Mouse (Mus musculus): ENCODE data around the gene Hamp.

The Hamp gene

DNA sequence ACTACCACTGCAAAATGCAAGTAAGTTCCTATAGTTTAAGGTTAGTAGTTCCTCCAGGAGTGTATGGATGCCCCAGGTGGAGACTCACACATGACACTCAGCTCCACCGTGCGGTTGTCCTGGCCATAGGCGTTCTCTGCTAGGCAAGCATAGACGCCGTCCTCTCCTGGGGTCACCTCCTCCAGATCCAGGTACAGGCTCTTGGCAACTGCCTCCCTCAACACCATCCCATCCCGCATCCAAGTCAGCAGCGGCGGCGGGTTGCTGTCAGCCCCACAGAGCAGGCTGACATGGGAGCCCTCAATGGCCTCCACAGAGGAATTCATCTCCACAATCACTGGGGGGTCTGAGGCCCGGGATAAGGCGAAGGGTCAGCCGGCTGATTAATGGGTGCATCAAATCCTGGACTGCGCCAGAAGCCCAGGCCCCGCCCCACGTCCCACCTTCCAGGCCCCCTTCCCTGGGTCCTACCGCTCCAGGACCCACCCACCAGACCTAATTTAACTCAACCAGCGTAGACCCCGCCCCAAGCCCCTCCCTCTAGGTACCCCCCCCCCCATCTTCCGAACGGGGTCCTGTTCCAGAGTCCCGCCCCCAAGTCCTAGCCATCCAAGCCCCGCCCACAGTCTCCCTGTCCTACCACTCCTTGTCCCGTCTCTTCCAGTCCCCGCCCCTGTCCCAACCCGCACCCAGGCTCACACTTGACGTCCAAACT, 35.4 kb downstream of the Hamp start:
- in situ Hi-C loops (cut with MseI, MboI) = no loop called here

DNA sequence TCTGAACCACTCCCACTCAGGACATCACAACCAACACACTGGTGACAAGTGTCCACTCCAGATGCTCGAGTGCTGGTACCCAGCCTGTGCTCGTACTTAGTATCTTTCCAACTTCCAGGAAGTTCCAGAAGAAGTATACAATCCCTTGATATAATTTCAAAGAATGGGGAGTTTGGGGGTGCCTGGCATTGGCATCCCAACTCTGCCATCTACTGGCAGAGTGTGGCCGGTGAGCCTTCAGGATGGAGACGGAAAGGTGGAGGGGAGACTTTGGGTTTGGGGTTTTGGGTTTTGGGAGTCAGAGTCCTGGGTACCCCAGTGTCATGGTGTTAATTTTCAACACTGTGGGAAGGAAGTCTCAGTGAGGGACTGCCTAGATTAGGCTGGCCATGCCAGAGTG, 39.8 kb downstream of the Hamp start:
- in situ Hi-C loops (cut with MseI, MboI) = no loop called here

DNA sequence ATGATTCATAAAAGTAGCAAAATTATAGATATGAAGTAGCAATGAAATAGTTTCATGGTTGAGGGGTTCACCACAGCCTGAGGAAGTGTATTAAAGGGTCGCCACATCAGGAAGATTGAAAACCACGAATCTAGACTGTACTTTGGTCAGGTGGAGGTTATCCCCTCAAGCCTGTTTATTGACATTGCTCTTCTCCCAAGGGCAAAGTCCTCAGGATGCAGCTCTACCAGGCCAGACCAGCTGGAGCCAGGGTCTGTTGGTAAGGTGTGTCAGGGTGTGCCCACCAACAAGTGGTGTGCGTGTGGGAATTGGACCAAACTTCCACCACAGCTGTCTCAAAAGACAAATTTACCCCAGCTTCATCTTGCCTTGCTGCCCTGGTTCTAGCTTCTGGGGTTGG, 48.6 kb downstream of the Hamp start:
- in situ Hi-C loops (cut with MseI, MboI) = no loop called here

DNA sequence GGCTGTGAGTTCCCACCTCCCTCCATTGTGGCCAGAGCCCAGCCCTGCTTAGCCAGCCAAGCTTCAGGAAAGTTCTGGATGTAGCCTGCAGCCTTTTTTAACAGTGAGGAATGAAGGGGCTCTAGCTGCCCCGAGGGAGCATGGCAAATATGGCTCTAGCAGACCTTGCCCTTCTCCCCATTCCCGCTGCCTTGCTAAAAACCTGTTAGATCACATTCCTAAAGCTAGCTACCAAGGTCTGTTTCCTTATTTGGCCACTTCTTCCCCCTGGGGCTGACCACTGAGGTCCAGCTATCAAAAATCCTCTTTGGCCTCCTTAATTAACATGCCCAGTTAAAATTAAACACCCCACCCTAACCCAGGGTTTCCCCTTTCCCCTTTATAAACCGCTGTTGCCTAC, 51.3 kb downstream of the Hamp start:
- in situ Hi-C loops (cut with MseI, MboI) = no loop called here
